Mouse (Mus musculus) embryonic facial prominence, embryonic 14.5 days (tissue): Measurements from ENCODE around the gene Exoc3l. TPM values are rescaled to one million over a fixed set of nuclear protein-coding genes. Genes with fewer than 3 reads are reported as not detected.
A peak's percentile ranks its signal among the peaks of the same experiment; 100 is the strongest.

Experiments
- ATAC-seq: fragments of 200-750 bp; cut with Nextera tagmentation; 2 replicates; pipeline ENCODE4 v1.8.0; 2017; ENCODE audit warnings: low read depth, moderate number of reproducible peaks, moderate TSS enrichment
- DNase-seq: peaks from one replicate; pipeline ENCODE4 v3.0.0-alpha.2; 2015; ENCODE audit warnings: low spot score
- H3K27ac ChIP-seq: fragments of 300-500 bp; sonication (generic); replicated peaks from 2 replicates; pipeline ENCODE4 v1.5.1; 2014; ENCODE audit warnings: low read depth, mild to moderate bottlenecking, low read length, moderate library complexity
- H3K27me3 ChIP-seq: fragments of 300-500 bp; sonication (generic); replicated peaks from 2 replicates; pipeline ENCODE4 v1.6.1; 2014; ENCODE audit warnings: low read length; ENCODE audit not compliant: control insufficient read depth, insufficient read depth
- H3K36me3 ChIP-seq: fragments of 300-500 bp; sonication (generic); 2 replicates; pipeline ENCODE4 v1.6.1; 2014; ENCODE audit warnings: low read length, mixed read lengths; ENCODE audit not compliant: control insufficient read depth, insufficient read depth
- H3K4me1 ChIP-seq: fragments of 300-500 bp; sonication (generic); 2 replicates; pipeline ENCODE4 v1.6.1; 2014; ENCODE audit warnings: antibody characterized with exemption, low read length; ENCODE audit not compliant: control insufficient read depth, insufficient read depth
- H3K4me2 ChIP-seq: fragments of 300-500 bp; sonication (generic); 2 replicates; pipeline ENCODE4 v1.6.1; 2014; ENCODE audit warnings: low read depth, mild to moderate bottlenecking, low read length, moderate library complexity, mixed read lengths
- H3K4me3 ChIP-seq: fragments of 300-500 bp; sonication (generic); 2 replicates; pipeline ENCODE4 v1.5.1; 2014; ENCODE audit warnings: low read depth, mild to moderate bottlenecking, low read length
- H3K9ac ChIP-seq: fragments of 300-500 bp; sonication (generic); 2 replicates; pipeline ENCODE4 v1.6.1; 2014; ENCODE audit warnings: low read depth, mild to moderate bottlenecking, low read length, moderate library complexity, mixed read lengths
- H3K9me3 ChIP-seq: fragments of 300-500 bp; sonication (generic); 2 replicates; pipeline ENCODE4 v1.6.1; 2016; ENCODE audit warnings: low read length; ENCODE audit not compliant: control insufficient read depth
- WGBS: fragments of 180-500 bp; shearing (Covaris S2); extraction: QIAGEN DNeasy Blood & Tissue Kit; methylation state at CpG from one replicate; pipeline ENCODE4 v1.1.7; 2014; 5-methylcytosine and 5-hydroxymethylcytosine counted together
- polyA plus RNA-seq: library from polyadenylated mRNA; unstranded; fragments of >200 nt; fragmentation: Nextera tagmentation; extraction: Ambion mirVana; gene quantifications from 2 replicates; pipeline ENCODE4 v1.2.1, GENCODE M21; 2014

The Exoc3l gene
- polyA plus RNA-seq, 1 experiment from 2014 or later, result 7.7 TPM

DNA sequence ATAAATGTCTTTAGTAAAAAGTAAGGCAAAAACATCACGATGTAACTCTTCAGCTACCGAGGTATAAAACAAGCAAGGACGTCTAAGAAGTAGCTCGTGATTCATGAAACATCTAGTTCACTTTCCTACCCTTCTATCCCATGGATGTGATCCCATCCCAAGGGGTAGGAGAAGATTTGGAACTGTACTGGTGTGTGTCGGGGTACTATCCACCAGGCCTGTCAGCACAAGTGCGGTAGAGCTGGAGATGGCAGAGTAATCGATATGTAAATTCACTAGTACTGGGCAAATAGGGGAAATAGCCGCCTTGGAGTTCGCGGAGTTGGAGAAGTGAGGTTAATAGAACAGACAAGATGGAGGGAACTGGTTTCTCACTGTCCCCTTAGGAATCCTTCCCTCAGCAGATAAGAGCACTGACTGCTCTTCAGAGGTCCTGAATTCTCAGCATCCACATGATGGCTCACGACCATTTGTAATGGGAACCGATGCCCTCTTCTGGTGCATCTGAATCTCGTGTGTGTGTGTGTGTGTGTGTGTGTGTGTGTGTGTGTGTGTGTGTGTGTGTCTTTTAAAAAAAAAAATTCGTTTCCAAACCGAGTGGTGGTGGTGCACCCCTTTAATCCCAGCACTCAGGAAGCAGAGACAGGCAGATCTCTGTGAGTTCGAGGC, 32.5 kb downstream of the Exoc3l start:
- peak overlapping the region; percentile 72 for H3K4me3 ChIP-seq
- H3K27me3 ChIP-seq, result peaks cover 68% of the 10 kb centered on the region
- H3K9me3 ChIP-seq, result peaks cover 8% of the 10 kb centered on the region; the same call in 1 of the 2 replicates
- no peaks in the 10 kb centered on the region for H3K36me3 ChIP-seq
- H3K9ac ChIP-seq, result no peak overlapping the region
- no peak for ATAC-seq
- H3K4me2 ChIP-seq, result peak overlapping the region; percentile 91
- H3K27ac ChIP-seq, result no peak overlapping the region
- peaks cover 11% of the 10 kb centered on the region for H3K4me1 ChIP-seq
- 41% methylated on average over 16 of the region's 16 CpGs for WGBS
- no peak for DNase-seq

DNA sequence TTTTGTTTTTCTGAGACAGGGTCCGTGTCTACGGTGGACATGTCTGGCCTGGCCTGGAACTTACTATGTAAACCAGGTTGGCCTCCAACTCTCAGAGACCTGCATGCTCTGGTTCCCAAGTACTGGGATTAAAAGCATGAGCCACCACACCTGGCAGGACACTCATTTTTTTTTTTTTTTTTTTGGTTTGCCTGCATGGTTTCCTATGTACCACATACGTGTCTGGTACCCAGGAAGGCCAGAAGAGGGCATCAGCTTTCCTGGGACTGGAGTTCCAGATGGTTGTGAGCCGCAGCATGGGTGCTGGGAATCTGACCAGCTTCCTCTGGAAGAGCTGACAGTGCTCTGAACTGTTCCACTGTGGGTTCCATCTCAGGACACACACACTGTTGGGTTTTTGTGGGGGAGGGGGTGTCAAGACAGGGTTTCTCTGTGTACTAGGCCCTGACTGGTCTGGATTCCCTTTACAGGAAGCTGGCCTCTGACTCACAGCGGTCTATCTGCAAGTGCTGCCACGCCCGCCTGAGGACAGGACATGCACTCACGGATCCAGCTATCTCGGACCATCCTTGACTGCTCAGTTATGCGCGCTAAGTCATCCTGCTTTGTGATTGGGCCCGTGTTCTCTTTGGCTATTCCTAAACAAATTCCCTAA, 34.4 kb downstream of the Exoc3l start:
- Histone ChIP-seq H3K4me1 (peaks cover 11% of the 10 kb centered on the region), H3K4me3 (no peak overlapping the region), H3K36me3 (no peaks in the 10 kb centered on the region), H3K9ac (no peak overlapping the region), H3K27me3 (peaks cover 59% of the 10 kb centered on the region), H3K27ac (no peak overlapping the region), H3K4me2 (no peak overlapping the region), H3K9me3 (peaks cover 8% of the 10 kb centered on the region; the same call in 1 of the 2 replicates)
- DNase-seq, result no peak
- ATAC-seq, result no peak
- WGBS, result 85% methylated on average over 12 of the region's 12 CpGs

DNA sequence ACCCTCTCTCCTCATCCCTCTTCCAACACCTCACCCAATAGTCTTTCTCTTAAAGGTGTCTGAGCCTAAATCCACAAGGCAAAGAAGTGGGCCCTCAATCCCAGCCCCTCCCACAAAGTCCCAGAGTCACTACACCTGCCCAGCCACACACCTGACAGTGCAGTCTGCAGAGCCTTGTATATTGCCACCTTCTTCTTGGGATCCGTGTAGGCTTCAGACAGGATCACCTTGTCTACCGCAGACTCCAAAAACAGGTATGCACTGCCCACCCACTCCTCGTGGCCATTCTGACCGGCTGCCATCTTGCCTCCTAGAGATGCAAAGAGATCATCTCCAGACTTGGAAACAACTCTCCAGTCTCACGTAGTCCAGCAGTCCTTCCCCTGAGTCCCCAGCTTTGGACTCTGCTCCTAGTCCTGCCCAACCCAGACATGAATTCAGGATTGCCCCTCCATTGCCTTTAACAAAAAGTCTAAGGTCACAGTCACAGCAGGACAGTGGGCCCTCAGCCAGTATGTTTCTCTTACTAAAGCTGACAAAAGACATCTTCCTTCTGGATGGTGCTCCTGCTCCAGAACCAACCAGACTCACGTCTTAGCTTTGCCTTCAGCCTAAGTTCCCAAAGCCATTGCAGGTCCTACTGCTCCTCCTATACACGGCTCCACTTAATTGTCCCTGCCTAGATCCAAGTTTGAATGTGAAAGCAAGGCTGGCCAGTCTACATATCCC, 35.4 kb downstream of the Exoc3l start:
- 74% methylated on average over 7 of the region's 7 CpGs for WGBS
- Histone ChIP-seq H3K9me3 (peaks cover 4% of the 10 kb centered on the region; the same call in 1 of the 2 replicates), H3K4me1 (peaks cover 13% of the 10 kb centered on the region), H3K9ac (no peak overlapping the region), H3K4me2 (no peak overlapping the region), H3K4me3 (no peak overlapping the region), H3K27ac (no peak overlapping the region), H3K36me3 (no peaks in the 10 kb centered on the region), H3K27me3 (peaks cover 60% of the 10 kb centered on the region)
- ATAC-seq (no peak), DNase-seq (no peak)

DNA sequence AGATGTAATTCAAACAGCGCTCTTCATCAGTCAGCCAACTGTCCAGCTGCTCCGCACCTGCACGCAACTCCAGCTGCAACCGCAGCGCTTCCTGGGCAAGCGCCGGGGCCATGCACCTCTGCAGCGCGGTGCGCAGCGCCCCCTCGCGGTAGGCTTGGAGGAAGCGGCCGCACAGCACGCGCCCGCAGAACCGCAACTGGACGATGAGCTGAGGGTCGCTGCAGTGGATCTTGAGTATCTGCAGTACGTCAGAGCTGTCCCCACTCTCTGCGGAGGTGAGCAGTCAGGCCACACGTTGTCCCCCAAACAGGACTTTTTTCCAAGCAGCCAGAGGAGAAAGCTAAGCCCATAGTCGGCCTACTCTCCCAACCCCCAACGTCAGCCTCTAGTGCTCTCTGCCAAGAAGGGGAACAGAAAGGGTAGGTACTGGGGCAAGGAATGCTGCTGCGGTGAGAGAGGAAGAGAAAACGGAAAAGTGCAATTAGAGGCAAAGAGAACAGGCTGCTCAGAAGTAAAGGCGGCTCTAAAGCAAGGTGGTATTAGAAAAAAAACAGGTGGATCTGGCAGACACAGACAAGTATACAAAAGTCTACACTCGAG, 36.1 kb downstream of the Exoc3l start:
- no peak overlapping the region for H3K27ac ChIP-seq
- H3K9ac ChIP-seq, result peak overlapping the region; percentile 52; the same call in 1 of the 2 replicates
- ATAC-seq (peak; percentile 66), DNase-seq (peak; percentile 77)
- H3K36me3 ChIP-seq, result no peaks in the 10 kb centered on the region
- peaks cover 4% of the 10 kb centered on the region; the same call in 1 of the 2 replicates for H3K9me3 ChIP-seq
- 4% methylated on average over 30 of the region's 30 CpGs for WGBS
- H3K4me2 ChIP-seq, result peak overlapping the region; percentile 60
- peaks cover 53% of the 10 kb centered on the region for H3K27me3 ChIP-seq
- H3K4me1 ChIP-seq, result peaks cover 13% of the 10 kb centered on the region
- H3K4me3 ChIP-seq, result peak overlapping the region; percentile 35

DNA sequence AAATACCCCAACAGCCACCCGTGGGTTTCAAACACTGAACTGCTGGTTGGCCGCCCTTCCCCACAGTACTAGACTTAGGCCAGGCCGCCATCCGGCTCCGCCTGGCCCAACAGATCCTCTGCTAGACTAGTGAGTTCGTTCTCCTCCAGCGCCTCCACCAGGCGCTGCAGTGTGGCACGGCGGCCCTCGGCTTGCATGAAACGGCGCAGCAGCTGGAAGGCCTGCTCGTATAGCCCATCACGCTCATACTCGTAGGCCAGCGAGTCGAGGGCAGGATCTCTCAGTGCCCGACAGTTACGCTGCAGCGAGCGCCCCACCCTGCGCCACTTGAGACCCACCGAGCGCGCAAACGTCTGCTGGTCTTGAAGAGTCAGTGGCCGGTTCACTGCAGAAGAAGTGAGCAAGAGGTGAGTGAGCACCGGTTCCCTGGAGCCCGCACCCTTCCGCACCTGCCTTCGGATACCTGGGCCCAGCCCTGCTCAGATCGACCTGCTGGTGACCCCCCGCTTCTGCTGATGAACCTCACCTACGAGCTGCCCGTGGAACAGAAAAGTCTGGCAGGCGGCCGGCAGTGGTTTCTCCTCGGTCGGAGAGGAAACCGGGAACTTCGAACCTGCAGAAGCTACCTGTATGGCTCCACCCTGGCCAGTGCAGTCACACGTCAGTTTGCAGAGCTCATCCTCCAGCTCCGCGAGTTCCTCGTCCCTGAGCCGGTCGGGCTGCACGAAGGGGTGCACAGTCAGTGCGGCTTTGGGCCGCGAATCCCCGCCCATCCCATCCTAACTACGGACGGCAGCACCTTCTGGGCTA, 36.8 kb downstream of the Exoc3l start:
- H3K4me3 ChIP-seq, result peak overlapping the region; percentile 35
- peak; percentile 63 for DNase-seq
- WGBS, result 5% methylated on average over 49 of the region's 55 CpGs
- peaks cover 12% of the 10 kb centered on the region for H3K4me1 ChIP-seq
- ATAC-seq, result peak; percentile 9; the same call in 1 of the 2 replicates
- H3K9ac ChIP-seq, result peak overlapping the region; percentile 52
- peaks cover 4% of the 10 kb centered on the region; the same call in 1 of the 2 replicates for H3K9me3 ChIP-seq
- H3K36me3 ChIP-seq, result no peaks in the 10 kb centered on the region
- peak overlapping the region; percentile 60 for H3K4me2 ChIP-seq
- H3K27ac ChIP-seq, result no peak overlapping the region
- H3K27me3 ChIP-seq, result peaks cover 52% of the 10 kb centered on the region

DNA sequence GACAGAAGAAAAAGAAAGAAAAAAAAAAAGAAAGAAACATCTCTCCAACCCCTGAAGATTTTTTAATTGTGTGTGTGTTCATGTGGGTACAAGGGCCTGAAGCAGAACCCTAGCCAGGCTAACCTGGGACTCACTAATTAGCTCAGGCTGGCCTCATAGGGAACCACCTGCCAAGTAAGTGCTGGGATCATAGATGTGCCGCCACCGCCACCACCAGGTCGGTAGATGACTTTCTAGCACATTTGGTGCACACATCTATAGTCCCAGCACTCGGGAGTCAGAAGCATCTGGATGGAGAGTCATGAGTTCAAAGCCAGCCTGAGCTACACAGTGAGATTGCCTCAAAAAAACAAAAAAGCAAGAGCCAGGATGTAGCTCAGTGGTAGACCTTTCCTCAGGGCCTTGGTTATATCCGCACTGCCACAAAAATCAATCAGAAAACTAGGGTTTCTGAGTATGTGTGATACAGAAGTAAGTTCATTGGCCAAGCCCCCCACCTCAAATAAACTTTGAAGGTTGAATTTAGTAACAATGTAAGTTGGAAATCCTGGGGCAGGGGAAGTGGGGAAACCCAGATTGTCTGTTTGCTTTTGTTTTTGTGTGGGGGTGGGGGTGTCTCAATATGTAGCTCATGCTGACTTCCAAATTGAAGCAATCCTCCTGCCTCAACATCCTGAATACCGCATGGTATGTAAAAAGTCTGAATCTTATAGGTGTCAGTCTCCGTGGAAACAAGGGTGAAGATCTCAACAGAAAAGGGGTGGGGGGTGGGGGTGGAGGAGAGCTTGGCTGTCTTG, 38.4 kb downstream of the Exoc3l start:
- Histone ChIP-seq H3K9me3 (peaks cover 4% of the 10 kb centered on the region; the same call in 1 of the 2 replicates), H3K27me3 (peaks cover 52% of the 10 kb centered on the region), H3K9ac (no peak overlapping the region), H3K4me3 (no peak overlapping the region), H3K4me1 (peaks cover 16% of the 10 kb centered on the region), H3K36me3 (peaks cover 12% of the 10 kb centered on the region), H3K4me2 (no peak overlapping the region), H3K27ac (no peak overlapping the region)
- ATAC-seq, result no peak
- WGBS, result 68% methylated on average over 7 of the region's 7 CpGs
- DNase-seq, result no peak

DNA sequence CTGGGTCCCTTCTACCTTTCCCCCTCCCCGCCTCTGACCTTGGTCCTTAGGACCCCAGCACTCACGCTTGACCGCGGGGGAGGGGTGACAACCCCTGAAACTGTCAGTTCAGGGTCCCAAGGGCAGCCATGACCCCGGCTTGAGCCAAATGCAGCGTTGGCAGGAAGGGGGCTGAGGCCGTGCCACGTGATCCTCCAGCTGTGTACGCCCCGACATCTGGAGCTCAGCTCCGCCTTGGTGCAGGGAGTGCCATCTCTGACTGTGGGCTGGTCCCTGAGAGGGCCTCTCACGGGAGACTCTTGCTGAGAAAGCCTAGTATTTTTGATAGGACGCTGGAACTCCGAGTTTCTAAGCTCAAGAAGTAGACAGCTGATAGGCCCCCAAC, 40.9 kb downstream of the Exoc3l start, which contains the start of gene B3gnt9:
Gene B3gnt9, minus strand, starts transcription at position 188 of the 385 bp plus-strand sequence.
- ATAC-seq (peak; percentile 76), DNase-seq (peak; percentile 93)
- peak within 1 kb of the TSS; percentile 79 for H3K9ac ChIP-seq
- H3K27ac ChIP-seq, result peak within 1 kb of the TSS; percentile 93
- H3K36me3 ChIP-seq, result peaks cover 36% of the 10 kb centered on the region
- H3K27me3 ChIP-seq, result peaks cover 35% of the 10 kb centered on the region
- H3K4me3 ChIP-seq, result peak within 1 kb of the TSS; percentile 64
- H3K9me3 ChIP-seq, result no peaks in the 10 kb centered on the region
- peak within 1 kb of the TSS; percentile 92 for H3K4me2 ChIP-seq
- peaks cover 14% of the 10 kb centered on the region for H3K4me1 ChIP-seq
- WGBS, result under 1% methylated on average over 14 of the region's 14 CpGs
